Mouse (Mus musculus) heart, embryonic 16.5 days (tissue): ENCODE measurements around the gene Hist2h2ab. TPM values are rescaled to one million over a fixed set of nuclear protein-coding genes. Genes with fewer than 3 reads are reported as not detected.
"Not testable (repeated sequence)": the region's sequence is repeated elsewhere in the genome, so short reads cannot be mapped to it uniquely, and the experiment has no call there.

Experiments
- ATAC-seq: fragments of 200-750 bp; cut with Nextera tagmentation; replicated peaks from 2 replicates; pipeline ENCODE4 v1.8.0; 2017; ENCODE audit warnings: moderate number of reproducible peaks; ENCODE audit not compliant: insufficient read depth, low FRiP score; ENCODE audit errors: extremely low read depth
- H3K27ac ChIP-seq: fragments of 300-500 bp; sonication (generic); 2 replicates; pipeline ENCODE4 v1.5.1; 2014; ENCODE audit warnings: mild to moderate bottlenecking, low read length, control low read depth, moderate library complexity
- H3K27me3 ChIP-seq: fragments of 300-500 bp; sonication (generic); 2 replicates; pipeline ENCODE4 v1.6.1; 2014; ENCODE audit warnings: low read length, mixed read lengths; ENCODE audit not compliant: control insufficient read depth, insufficient read depth
- H3K36me3 ChIP-seq: fragments of 300-500 bp; sonication (generic); 2 replicates; pipeline ENCODE4 v1.6.1; 2014; ENCODE audit not compliant: control insufficient read depth, insufficient read depth
- H3K4me1 ChIP-seq: fragments of 300-500 bp; sonication (generic); 2 replicates; pipeline ENCODE4 v1.6.1; 2014; ENCODE audit warnings: low read length, mixed read lengths; ENCODE audit not compliant: control insufficient read depth, insufficient read depth
- H3K4me2 ChIP-seq: fragments of 300-500 bp; sonication (generic); 2 replicates; pipeline ENCODE4 v1.6.1; 2014; ENCODE audit warnings: low read depth, mild to moderate bottlenecking, control low read depth, low read length
- H3K4me3 ChIP-seq: fragments of 300-500 bp; sonication (generic); 2 replicates; pipeline ENCODE4 v1.5.1; 2014; ENCODE audit warnings: mild to moderate bottlenecking, control low read depth, low read length
- H3K9ac ChIP-seq: fragments of 300-500 bp; sonication (generic); 2 replicates; pipeline ENCODE4 v1.6.1; 2014; ENCODE audit warnings: low read length, control low read depth
- H3K9me3 ChIP-seq: fragments of 300-500 bp; sonication (generic); replicated peaks from 2 replicates; pipeline ENCODE4 v1.6.1; 2016; ENCODE audit warnings: low read length; ENCODE audit not compliant: control insufficient read depth
- WGBS: fragments of 180-500 bp; shearing (Covaris S2); extraction: QIAGEN DNeasy Blood & Tissue Kit; methylation state at CpG from one replicate; pipeline ENCODE4 v1.1.7; 2014; 5-methylcytosine and 5-hydroxymethylcytosine counted together
- microRNA-seq: library from miRNA; unstranded; fragments of <30 nt; microRNA quantifications from one replicate; pipeline ENCODE4, GENCODE M21; 2017
- polyA plus RNA-seq: library from polyadenylated mRNA; unstranded; fragments of >200 nt; fragmentation: Nextera tagmentation; extraction: Ambion mirVana; gene quantifications from 2 replicates; pipeline ENCODE4 v1.2.1, GENCODE M21; 2015

Hist2h2ab gene
- polyA plus RNA-seq, 1 experiment from 2014 or later: not detected

GRCm38 (mm10) chr3:96268051-96268775 lies 48.5 kb downstream of the Hist2h2ab start, which contains the start of gene Hist2h3b:
Gene Hist2h3b (plus strand): TSS chr3:96268654.
- H3K36me3 ChIP-seq: no peaks in the 10 kb centered on the region
- H3K4me1 ChIP-seq: peaks cover 16% of the 10 kb centered on the region
- peak within 1 kb of the TSS; percentile 73 for H3K9ac ChIP-seq
- no peaks in the 10 kb centered on the region for H3K9me3 ChIP-seq
- H3K4me3 ChIP-seq: peak within 1 kb of the TSS; percentile 72
- H3K27ac ChIP-seq: peak within 1 kb of the TSS; percentile 91
- H3K27me3 ChIP-seq: no peaks in the 10 kb centered on the region
- peak within 1 kb of the TSS; percentile 83 for H3K4me2 ChIP-seq
- peak; percentile 49 for ATAC-seq
- 29% methylated on average over 26 of the region's 30 CpGs for WGBS

- Histone ChIP-seq H3K9ac (peak overlapping the region; percentile 73), H3K4me1 (peaks cover 14% of the 10 kb centered on the region), H3K4me3 (peak overlapping the region; percentile 72), H3K27ac (peak overlapping the region; percentile 91), H3K4me2 (peak overlapping the region; percentile 83)
- H3K36me3 ChIP-seq, H3K27me3 ChIP-seq, H3K9me3 ChIP-seq: not testable (repeated sequence)
- ATAC-seq: peak; percentile 31
- under 1% methylated on average over 12 of the region's 44 CpGs for WGBS
Measured at GRCm38 (mm10) chr3:96268776-96269378, 49.2 kb downstream of the Hist2h2ab start.

Small RNAs within 50 kb of the gene (microRNA-seq; reads per million reads assigned to microRNA genes)
- gene Gm44492 (not detected), gene Gm47311 (not detected), gene Gm47313 (not detected)

Other genes with a start within 250 kb of the Hist2h2ab start
- gene Plekho1, start 223.9 kb upstream of the Hist2h2ab start, polyA plus RNA-seq: 63.3 and 67.1 TPM in 2 replicates
- gene Vps45, start 161.4 kb upstream of the Hist2h2ab start, polyA plus RNA-seq: 34.6 and 39.4 TPM in 2 replicates
- gene Otud7b, start 115.3 kb upstream of the Hist2h2ab start, polyA plus RNA-seq: 18.6 and 21.4 TPM in 2 replicates
- 8.7 and 9.4 TPM in 2 replicates for gene Mtmr11, start 57.9 kb upstream of the Hist2h2ab start, polyA plus RNA-seq
- gene Sf3b4, start 47.5 kb upstream of the Hist2h2ab start, polyA plus RNA-seq: 91.8 and 92.8 TPM in 2 replicates
- 11.6 and 13.9 TPM in 2 replicates for gene Sv2a, start 38.7 kb upstream of the Hist2h2ab start, polyA plus RNA-seq
- gene Bola1, start 156 bp upstream of the Hist2h2ab start, polyA plus RNA-seq: 40.0 and 43.5 TPM in 2 replicates
- 5.0 and 6.4 TPM in 2 replicates for gene Hist2h2ac, start 1.0 kb downstream of the Hist2h2ab start, polyA plus RNA-seq
- gene Hist2h2be, start 1.3 kb downstream of the Hist2h2ab start, polyA plus RNA-seq: 7.8 and 9.4 TPM in 2 replicates
- 2.7 and 3.8 TPM in 2 replicates for gene Hist2h3c2, start 19.3 kb downstream of the Hist2h2ab start, polyA plus RNA-seq
- 37.9 and 41.1 TPM in 2 replicates for gene Hist2h2aa2, start 20.4 kb downstream of the Hist2h2ab start, polyA plus RNA-seq
- gene Hist2h2aa1, start 25.6 kb downstream of the Hist2h2ab start, polyA plus RNA-seq: 11.8 and 12.6 TPM in 2 replicates
- gene Hist2h3c1, start 26.8 kb downstream of the Hist2h2ab start, polyA plus RNA-seq: 0.76 and 1.2 TPM in 2 replicates
- 2.4 and 5.8 TPM in 2 replicates for gene Hist2h4, start 43.4 kb downstream of the Hist2h2ab start, polyA plus RNA-seq
- gene Hist2h3b, start 48.8 kb downstream of the Hist2h2ab start, polyA plus RNA-seq: 17.2 and 25.2 TPM in 2 replicates
- 3.7 and 4.1 TPM in 2 replicates for gene Hist2h2bb, start 49.9 kb downstream of the Hist2h2ab start, polyA plus RNA-seq
- 1.6 and 2.5 TPM in 2 replicates for gene Fcgr1, start 74.1 kb downstream of the Hist2h2ab start, polyA plus RNA-seq
- 1.3 and 1.5 TPM in 2 replicates for gene BC107364, start 232.4 kb downstream of the Hist2h2ab start, polyA plus RNA-seq